Mouse (Mus musculus): ENCODE data around the gene Pnmal1. TPM values are rescaled to one million over a fixed set of nuclear protein-coding genes. Genes with fewer than 3 reads are reported as not detected.

The Pnmal1 gene
- not detected in 2 replicates for total RNA-seq (2015)
- total RNA-seq (2017) = not detected in 2 replicates

DNA sequence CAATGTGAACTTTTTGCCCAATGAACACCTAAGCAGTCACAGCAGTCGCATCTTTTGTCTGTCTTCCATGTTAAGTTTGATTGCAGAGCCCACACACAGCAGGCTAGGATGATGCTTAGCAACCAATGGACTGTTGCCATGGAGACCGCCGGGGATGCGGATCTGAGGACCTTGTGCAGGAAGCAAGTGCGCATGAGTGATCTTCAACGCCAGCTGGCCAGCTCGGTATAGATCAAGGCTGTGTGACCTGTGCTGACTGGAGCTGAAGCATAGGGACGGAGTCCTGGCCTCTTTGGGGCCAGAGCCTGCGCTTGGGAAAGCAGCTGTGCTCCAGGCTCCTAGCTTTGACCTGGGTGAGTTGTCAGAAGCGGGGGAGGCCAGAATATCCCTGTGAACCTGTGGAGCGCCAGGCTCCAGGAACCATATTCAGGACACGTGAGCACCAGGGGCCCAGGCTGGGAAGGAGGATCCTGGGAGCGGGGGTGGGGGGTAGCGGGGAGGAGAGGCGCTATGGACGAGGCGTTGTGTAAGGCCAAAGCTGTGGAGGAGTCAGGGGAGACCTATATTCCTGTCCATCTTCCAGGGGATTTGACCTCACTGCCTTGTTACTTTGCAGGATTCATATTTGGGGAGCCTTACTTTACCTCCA lies at the start of gene Pnmal1:
Gene Pnmal1 (plus strand): TSS at position 141 of the 649 bp plus-strand sequence.
- ATAC-seq (ENCODE audit: poor library complexity, severe bottlenecking) = no peak

GRCm38 (mm10) chr7:16909909-16910308 lies 49.6 kb upstream of the Pnmal1 start:
- ATAC-seq (ENCODE audit: poor library complexity, severe bottlenecking) = peak; percentile 75

DNA sequence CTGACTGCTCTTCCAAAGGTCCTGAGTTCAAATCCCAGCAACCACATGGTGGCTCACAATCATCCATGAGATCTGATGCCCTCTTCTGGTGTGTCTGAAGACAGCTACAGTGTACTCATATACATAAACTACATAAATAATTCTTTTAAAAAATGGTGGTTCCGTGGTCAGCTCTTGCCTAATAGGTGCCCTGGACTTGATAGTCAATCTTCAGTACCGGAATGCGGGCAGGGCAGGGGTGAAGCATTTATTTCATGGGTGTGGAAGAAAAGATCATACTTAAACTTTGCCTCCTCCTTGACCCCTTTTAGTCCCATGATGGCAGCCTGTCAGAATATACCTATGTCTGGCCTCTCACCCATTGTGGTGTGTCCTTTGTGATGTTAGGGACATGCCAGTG lies 47.6 kb upstream of the Pnmal1 start:
- ATAC-seq (ENCODE audit: poor library complexity, severe bottlenecking) = no peak

DNA sequence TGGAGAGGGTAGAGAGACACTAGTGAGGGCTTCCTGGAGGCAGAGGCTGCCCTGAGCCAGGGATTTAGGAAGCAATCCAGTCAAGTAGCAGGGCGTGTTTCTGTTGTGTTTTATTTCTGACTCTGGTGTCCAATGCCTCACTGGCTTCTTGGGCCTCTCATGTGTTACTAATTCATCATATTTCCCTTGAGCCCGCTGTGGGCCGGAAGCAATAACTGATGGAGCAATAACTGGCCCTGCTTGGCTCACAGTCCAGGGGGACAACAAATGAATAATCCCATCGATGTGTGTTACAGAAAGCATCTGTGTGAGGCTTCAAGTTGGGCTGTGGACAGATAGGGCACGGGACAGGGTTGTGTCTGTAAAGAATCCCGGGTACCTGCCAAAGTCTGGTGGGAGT lies 47.1 kb upstream of the Pnmal1 start:
- no peak for ATAC-seq (ENCODE audit: poor library complexity, severe bottlenecking)

DNA sequence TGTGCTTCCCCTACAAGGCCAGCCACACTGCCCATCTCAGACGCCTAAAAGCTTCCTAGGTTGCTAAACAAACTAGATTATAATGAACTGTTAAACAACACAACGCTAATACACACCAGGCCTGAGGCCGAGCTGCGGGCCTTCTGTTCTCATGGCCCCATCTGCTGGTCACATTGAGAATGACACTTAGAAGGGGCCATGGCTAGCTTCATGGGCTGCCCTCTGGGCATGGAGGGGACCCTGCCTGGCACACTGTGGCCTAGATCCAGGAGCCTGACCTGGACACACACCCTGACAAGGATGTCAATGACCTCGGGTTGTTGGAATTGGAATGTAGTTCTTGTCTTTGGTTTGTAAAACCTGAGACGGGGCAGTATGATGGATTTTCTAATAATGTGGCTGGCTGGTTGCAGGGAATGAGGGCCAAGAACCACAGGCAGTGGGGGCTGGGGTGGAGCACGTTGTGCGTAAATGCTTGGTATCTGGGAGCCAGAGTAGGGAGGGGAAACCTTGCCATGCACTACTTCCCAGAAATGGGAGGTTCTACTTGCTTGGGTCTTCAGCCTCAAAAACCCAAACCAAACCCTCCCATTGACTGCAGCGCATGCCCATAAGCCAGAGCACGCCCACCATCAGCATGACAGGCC lies 45.5 kb upstream of the Pnmal1 start:
- ATAC-seq (ENCODE audit: poor library complexity, severe bottlenecking) = peak; percentile 78

DNA sequence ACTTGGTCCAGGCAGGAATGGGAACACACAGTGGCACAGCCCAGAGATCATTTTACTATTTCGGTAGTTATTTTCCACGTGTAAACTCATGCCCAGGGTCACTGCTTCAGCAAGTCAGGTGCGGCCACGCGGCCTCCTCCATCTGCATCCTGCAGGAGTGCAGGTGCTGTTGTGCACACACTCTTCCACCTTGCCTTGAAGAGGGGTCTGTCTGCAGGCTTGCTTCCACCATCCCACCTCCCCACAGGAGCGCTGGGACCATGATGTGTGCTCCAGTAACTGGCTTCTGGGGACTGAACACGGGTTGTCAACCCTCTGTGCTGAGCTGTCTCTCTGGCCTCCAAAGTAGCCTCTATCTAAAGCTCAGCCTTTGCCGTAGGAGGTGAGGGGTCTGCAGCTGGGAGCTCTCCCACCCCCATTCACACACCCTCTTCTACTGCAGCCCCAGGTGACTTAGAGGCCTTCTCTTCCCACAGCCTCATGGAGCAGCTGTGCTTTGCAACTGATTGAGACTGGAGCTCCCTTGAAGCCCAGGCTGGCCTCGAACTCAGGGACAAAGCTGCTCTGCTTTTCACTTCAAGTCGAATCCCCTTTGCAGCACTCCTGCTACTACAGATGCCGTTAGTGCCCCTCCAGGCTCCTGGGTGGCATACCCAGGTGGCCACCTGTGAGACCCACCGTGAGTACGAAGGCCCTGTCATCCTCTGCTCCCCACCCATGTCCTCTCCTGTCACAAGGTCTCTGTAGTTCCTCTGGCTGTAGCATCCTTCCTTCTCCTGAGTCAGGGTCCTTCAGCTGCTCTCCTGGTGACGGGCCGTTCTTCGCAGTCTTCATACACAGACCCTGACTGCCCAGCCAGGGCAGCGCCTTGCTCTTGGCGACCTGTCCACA lies 44.8 kb upstream of the Pnmal1 start:
- no peak for ATAC-seq (ENCODE audit: poor library complexity, severe bottlenecking)

DNA sequence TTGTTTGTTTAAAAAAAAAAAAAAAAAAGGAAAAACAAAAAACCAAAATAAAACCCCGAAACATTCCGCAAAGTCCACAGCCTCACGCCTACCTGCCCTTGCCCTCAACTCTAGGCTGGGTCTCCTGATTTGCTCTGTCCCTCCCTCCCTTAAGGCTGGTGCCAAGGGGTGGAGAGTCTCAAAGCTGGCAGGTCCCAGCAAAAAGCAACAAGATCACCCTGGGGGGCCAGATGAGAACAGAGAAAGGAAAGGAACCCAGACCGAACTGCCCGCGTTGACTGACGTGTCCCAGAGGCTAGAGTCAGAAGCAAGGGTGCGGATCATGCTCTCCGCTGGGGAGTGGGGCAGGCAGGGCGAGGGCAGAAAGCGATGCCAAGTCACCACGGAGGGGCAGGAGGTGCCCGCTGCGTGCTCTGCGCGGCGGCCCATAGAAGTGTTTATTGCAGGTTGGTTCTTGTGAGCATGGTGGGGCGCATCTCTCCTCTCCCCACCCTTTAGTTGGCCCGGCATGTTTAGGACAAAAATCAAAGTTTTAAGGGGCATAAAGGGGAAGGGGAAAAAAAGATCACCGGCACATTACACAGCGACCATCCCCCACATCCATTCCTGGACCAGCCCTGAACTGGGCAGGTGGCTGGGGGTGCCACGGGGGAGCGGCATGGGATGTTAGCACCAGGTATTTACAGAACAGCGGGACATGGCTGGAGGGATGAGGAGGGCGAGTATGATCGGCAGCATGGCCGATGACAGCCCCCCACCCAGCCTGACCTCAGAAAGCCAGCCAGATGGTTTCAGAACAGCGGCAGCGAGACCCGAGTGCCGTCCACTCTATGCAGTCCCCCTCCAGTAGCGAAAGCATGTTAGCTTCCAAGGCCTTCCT lies 43.8 kb upstream of the Pnmal1 start:
- ATAC-seq (ENCODE audit: poor library complexity, severe bottlenecking) = no peak

GRCm38 (mm10) chr7:16916342-16917265 lies 42.9 kb upstream of the Pnmal1 start:
- ATAC-seq (ENCODE audit: poor library complexity, severe bottlenecking) = no peak

GRCm38 (mm10) chr7:16917447-16917846 lies 42.0 kb upstream of the Pnmal1 start:
- no peak for ATAC-seq (ENCODE audit: poor library complexity, severe bottlenecking)

- no peak for ATAC-seq (ENCODE audit: poor library complexity, severe bottlenecking)
These were observed 41.5 kb upstream of the Pnmal1 start for GRCm38 (mm10) chr7:16918014-16918413.

DNA sequence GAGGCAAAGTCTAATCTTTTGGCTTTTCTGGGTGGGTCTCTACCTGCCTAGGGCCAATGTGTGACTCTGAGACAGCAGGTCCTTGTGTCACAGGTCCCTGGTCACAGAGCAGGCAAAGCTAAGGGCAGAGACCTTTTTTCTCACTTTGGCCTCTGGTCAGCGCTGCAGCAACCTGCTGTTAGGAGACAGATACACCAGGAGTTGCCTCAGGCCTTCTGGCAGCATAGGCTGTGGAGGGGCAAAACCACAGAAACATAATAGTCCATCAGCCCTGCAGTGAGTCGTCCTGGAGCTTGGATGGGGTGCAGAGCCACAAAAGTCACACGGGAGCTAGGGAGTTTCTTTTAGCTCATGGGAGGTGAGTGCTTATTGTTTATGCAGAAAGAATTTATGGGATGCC lies 40.8 kb upstream of the Pnmal1 start:
- ATAC-seq (ENCODE audit: poor library complexity, severe bottlenecking) = no peak

DNA sequence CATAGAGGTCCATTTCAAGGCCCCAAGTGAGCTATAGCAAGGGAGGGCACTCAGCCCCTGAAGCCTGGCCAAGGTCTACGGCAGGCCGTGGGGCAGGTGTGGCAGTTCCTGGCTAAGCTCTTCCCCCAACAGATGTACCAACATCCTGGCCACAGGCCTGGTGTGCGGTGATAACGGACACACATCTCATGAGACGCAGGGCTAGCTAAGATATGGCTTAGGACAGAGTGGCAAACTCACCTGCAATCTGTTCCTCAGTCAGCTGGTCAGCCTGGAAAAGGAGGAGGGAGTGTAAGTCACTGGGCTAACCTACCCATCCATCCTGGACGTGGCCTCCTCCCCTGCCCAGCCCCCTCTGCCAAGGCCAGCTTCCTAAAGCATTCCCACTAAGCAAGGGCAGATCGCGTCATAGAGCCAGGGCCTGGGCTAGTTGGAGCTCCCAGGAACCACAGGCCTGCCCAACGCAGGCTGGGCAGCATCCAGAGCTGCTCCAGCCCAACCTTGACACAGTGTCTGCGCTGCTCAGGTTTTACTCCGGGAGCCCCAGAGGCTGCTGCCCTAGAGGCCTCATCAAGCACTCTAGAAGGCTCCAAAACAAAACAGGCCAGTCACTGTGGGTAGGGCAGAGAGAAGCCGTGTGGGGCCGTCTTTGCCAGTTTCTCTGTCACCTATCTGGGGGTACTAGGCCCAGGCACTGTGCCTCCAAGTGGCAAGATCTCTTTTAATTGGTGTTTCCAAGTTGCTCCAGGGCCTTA lies 39.9 kb upstream of the Pnmal1 start:
- no peak for ATAC-seq (ENCODE audit: poor library complexity, severe bottlenecking)

GRCm38 (mm10) chr7:16920150-16920579 lies 39.3 kb upstream of the Pnmal1 start:
- ATAC-seq (ENCODE audit: poor library complexity, severe bottlenecking) = no peak

DNA sequence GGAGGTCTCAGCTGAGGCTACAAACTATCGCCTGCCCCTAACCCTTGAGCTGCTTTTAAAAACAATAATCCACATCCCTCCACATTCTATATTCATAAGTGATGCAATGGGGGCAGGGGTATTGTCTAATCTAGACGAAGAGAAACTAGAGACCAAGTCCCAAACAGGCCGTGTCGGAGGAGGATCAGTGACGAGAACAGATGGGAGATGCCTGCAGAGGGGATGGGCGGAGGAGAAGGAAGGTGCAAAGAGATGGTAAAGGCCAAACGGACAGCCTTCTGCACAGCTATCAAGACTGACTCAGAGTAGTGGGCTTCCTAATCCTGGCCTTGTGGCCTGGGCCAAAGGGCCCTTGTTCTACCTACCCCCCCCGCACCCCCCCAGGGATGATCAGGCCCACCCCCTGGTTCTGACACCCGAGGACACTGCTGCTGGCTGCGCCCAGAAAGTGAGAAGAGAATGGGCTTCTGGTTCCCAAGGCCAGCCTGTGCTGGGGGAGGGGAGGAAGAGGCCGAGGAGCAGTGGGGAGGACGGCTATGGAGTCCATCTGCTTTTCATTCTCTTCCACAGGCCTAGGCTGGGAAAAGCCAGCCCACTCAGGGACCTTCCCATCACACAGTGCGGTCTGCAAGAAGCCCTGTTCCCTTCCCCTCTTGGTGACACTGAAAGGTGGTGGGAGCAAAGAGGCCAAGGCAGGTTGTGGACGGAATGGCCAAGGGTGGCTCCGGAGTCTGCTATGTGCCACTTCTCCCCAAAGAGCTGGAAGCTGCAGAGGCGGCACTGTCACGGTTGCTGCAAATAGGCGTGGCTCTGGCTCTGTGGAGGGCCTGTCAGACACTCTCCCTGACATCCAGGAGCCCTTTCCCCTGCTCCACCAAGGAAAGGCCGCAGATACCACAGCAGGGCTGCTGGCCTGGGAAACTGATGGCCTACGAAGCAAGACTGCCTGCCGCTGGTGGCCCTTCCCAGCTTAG lies 38.4 kb upstream of the Pnmal1 start:
- no peak for ATAC-seq (ENCODE audit: poor library complexity, severe bottlenecking)

DNA sequence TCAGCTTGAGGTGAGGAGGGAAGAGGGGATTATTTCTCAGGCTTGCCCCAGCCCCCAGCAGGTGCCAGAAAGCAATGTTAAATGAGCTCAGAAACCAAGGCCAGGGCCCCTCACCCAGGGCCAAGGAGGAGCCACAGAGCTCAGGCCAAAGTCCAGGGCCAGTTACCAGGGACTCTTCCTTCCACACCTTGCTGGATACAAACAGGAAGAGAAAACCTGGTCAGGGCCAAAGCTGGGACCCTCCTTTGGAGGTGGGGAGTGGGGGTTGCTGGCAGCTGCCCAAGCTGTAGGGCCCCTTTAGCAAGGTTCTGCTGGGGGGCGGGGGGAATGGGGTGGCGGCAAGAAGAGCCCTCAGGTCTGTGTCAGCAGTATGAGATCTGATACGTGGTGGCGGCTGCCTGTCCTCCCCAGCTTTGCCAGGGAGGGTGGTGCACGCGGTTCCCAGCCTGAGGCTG lies 37.6 kb upstream of the Pnmal1 start:
- no peak for ATAC-seq (ENCODE audit: poor library complexity, severe bottlenecking)

DNA sequence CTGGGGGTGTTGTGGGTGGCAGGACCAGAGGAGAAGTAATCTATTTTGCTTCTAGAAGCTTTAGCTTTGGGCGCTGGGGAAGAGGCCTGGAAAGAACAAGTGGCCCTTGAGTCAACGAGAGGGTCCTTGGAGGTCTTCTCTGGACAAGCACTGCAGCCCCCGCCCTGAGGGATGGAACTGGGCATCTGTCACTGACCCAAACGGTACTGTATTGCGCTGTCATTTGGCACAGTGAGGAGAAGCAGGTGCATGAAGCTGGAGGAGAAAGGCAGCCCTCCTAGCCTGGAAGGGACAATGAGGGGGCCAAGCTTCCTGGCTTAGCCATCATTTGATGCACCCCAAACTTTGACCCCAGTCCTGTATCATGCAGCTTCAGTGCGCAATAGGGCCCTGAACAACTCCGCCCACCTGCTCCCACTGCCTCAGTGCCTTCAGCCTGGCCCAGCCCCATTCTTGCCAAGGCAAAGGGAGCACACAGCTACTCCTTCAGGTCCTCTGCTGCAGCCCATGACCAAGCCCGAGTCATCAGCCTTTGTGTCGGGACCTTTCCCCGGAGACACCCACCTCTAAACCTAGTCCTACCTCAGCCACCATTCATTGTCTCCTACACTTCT lies 37.0 kb upstream of the Pnmal1 start:
- ATAC-seq (ENCODE audit: poor library complexity, severe bottlenecking) = no peak
